Mouse (Mus musculus): ENCODE results near the gene Fbxo17. TPM values are rescaled to one million over a fixed set of nuclear protein-coding genes. Genes with fewer than 3 reads are reported as not detected.
"Not testable (repeated sequence)": the region's sequence is repeated elsewhere in the genome, so short reads cannot be mapped to it uniquely, and the experiment has no call there.

Fbxo17 gene
- polyA plus RNA-seq, 1 experiment from 2014 or later, result 5.6 TPM

GRCm38 (mm10) chr7:28694423-28694822 is 22.2 kb upstream of the Fbxo17 start:
- 10% methylated on average over 14 of the region's 14 CpGs for WGBS
- Histone ChIP-seq H3K36me3 (ENCODE audit: control insufficient read depth, insufficient read depth, low read length) (no peaks in the 10 kb centered on the region), H3K27ac (replicated peaks) (no peak overlapping the region), H3K9ac (ENCODE audit: low read length) (no peak overlapping the region), H3K4me2 (replicated peaks; ENCODE audit: low read depth) (peak overlapping the region; percentile 74; the same call in 1 of the 2 replicates), H3K4me1 (replicated peaks; ENCODE audit: control insufficient read depth, insufficient read depth) (no peaks in the 10 kb centered on the region; the same call in 1 of the 2 replicates), H3K9me3 (ENCODE audit: control insufficient read depth, low read length) (no peaks in the 10 kb centered on the region), H3K4me3 (ENCODE audit: low read depth, low read length) (no peak overlapping the region), H3K27me3 (ENCODE audit: control insufficient read depth, insufficient read depth, low read length) (no peaks in the 10 kb centered on the region)
- ATAC-seq (ENCODE audit: low FRiP score, low TSS enrichment), result no peak
- no peak for TF ChIP-seq CTCF (IDR thresholded peaks at IDR 0.05; ENCODE audit: low read depth)
- no peak for TF ChIP-seq EP300 (optimal IDR thresholded peaks at IDR 0.05)
- DNase-seq (ENCODE audit: low spot score), result peak; percentile 49

- H3K27me3 ChIP-seq (ENCODE audit: control insufficient read depth, insufficient read depth, low read length), result no peaks in the 10 kb centered on the region
- H3K4me2 ChIP-seq (replicated peaks; ENCODE audit: low read depth), result no peak overlapping the region
- DNase-seq (ENCODE audit: low spot score), result no peak
- H3K27ac ChIP-seq (replicated peaks), result no peak overlapping the region
- H3K9ac ChIP-seq (ENCODE audit: low read length), result no peak overlapping the region
- no peaks in the 10 kb centered on the region; the same call in 1 of the 2 replicates for H3K4me1 ChIP-seq (replicated peaks; ENCODE audit: control insufficient read depth, insufficient read depth)
- TF ChIP-seq EP300 (optimal IDR thresholded peaks at IDR 0.05) (no peak), CTCF (IDR thresholded peaks at IDR 0.05; ENCODE audit: low read depth) (no peak)
- no peak for ATAC-seq (ENCODE audit: low FRiP score, low TSS enrichment)
- H3K9me3 ChIP-seq (ENCODE audit: control insufficient read depth, low read length), result no peaks in the 10 kb centered on the region
- H3K4me3 ChIP-seq (ENCODE audit: low read depth, low read length), result no peak overlapping the region
- H3K36me3 ChIP-seq (ENCODE audit: control insufficient read depth, insufficient read depth, low read length), result no peaks in the 10 kb centered on the region
- 55% methylated on average over 8 of the region's 8 CpGs for WGBS
Measured at GRCm38 (mm10) chr7:28694966-28695511, 21.6 kb upstream of the Fbxo17 start.

DNA sequence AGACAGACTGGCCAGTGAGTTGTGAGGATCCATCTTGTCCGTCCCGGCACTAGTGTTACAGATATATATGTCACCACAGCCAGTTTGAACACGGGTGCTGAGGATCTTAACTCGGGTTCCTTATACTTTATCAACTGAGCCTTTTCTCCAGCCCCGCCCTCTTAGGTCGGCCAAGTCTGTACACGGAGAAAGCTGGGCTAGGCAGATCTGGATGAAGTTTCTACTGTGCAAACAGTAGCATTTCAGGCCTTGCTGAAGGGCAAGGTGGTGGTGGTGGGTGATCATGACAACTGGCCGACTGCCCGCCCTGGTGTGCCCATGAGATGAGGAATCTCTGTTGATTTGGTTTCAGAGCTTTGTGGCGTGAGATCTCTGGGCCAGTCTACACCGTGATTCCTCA is 19.3 kb upstream of the Fbxo17 start:
- ATAC-seq (ENCODE audit: low FRiP score, low TSS enrichment), result peak; percentile 52
- H3K27me3 ChIP-seq (ENCODE audit: control insufficient read depth, insufficient read depth, low read length), result no peaks in the 10 kb centered on the region
- 64% methylated on average over 11 of the region's 11 CpGs for WGBS
- no peaks in the 10 kb centered on the region; the same call in 1 of the 2 replicates for H3K4me1 ChIP-seq (replicated peaks; ENCODE audit: control insufficient read depth, insufficient read depth)
- no peak overlapping the region for H3K4me3 ChIP-seq (ENCODE audit: low read depth, low read length)
- no peaks in the 10 kb centered on the region for H3K9me3 ChIP-seq (ENCODE audit: control insufficient read depth, low read length)
- no peak overlapping the region for H3K4me2 ChIP-seq (replicated peaks; ENCODE audit: low read depth)
- H3K27ac ChIP-seq (replicated peaks), result 0 out of 2 replicates have a peak overlapping the region, but pooled peaks have one; percentile 5
- H3K9ac ChIP-seq (ENCODE audit: low read length), result no peak overlapping the region
- peak; percentile 63 for DNase-seq (ENCODE audit: low spot score)
- no peaks in the 10 kb centered on the region for H3K36me3 ChIP-seq (ENCODE audit: control insufficient read depth, insufficient read depth, low read length)
- no peak for TF ChIP-seq CTCF (IDR thresholded peaks at IDR 0.05; ENCODE audit: low read depth)
- no peak for TF ChIP-seq EP300 (optimal IDR thresholded peaks at IDR 0.05)

GRCm38 (mm10) chr7:28700269-28700668 is 16.3 kb upstream of the Fbxo17 start:
- no peaks in the 10 kb centered on the region for H3K27me3 ChIP-seq (ENCODE audit: control insufficient read depth, insufficient read depth, low read length)
- H3K4me3 ChIP-seq (ENCODE audit: low read depth, low read length), result no peak overlapping the region
- DNase-seq (ENCODE audit: low spot score), result no peak
- no peaks in the 10 kb centered on the region for H3K9me3 ChIP-seq (ENCODE audit: control insufficient read depth, low read length)
- no peaks in the 10 kb centered on the region for H3K36me3 ChIP-seq (ENCODE audit: control insufficient read depth, insufficient read depth, low read length)
- H3K4me2 ChIP-seq (replicated peaks; ENCODE audit: low read depth), result no peak overlapping the region
- H3K4me1 ChIP-seq (replicated peaks; ENCODE audit: control insufficient read depth, insufficient read depth), result no peaks in the 10 kb centered on the region
- TF ChIP-seq CTCF (IDR thresholded peaks at IDR 0.05; ENCODE audit: low read depth) (no peak), EP300 (optimal IDR thresholded peaks at IDR 0.05) (no peak)
- no peak overlapping the region for H3K9ac ChIP-seq (ENCODE audit: low read length)
- no peak overlapping the region for H3K27ac ChIP-seq (replicated peaks)
- WGBS, result 95% methylated on average over 4 of the region's 4 CpGs
- no peak for ATAC-seq (ENCODE audit: low FRiP score, low TSS enrichment)

DNA sequence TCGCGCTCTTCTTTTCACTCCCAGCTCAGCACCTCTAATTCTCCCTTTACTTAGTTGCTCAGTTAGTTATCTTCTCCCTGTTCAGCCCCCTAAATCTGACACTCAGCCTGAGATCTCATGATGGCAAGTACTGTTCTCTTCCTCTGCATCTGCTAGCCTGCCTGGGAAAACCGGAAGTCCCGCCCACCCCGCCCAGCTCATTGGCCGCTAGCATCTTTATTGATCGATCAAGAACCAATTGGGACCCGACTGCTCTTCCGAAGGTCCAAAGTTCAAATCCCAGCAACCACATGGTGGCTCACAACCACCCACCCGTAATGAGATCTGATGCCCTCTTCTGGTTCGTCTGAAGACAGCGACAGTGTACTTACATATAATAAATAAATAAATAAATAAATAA is 15.3 kb upstream of the Fbxo17 start:
- not testable (repeated sequence) for H3K9me3 ChIP-seq (ENCODE audit: control insufficient read depth, low read length); H3K27me3 ChIP-seq (ENCODE audit: control insufficient read depth, insufficient read depth, low read length); H3K9ac ChIP-seq (ENCODE audit: low read length); H3K4me2 ChIP-seq (replicated peaks; ENCODE audit: low read depth); ATAC-seq (ENCODE audit: low FRiP score, low TSS enrichment); H3K36me3 ChIP-seq (ENCODE audit: control insufficient read depth, insufficient read depth, low read length); H3K4me1 ChIP-seq (replicated peaks; ENCODE audit: control insufficient read depth, insufficient read depth); DNase-seq (ENCODE audit: low spot score); H3K27ac ChIP-seq (replicated peaks); H3K4me3 ChIP-seq (ENCODE audit: low read depth, low read length)
- WGBS, result 94% methylated on average over 12 of the region's 12 CpGs

DNA sequence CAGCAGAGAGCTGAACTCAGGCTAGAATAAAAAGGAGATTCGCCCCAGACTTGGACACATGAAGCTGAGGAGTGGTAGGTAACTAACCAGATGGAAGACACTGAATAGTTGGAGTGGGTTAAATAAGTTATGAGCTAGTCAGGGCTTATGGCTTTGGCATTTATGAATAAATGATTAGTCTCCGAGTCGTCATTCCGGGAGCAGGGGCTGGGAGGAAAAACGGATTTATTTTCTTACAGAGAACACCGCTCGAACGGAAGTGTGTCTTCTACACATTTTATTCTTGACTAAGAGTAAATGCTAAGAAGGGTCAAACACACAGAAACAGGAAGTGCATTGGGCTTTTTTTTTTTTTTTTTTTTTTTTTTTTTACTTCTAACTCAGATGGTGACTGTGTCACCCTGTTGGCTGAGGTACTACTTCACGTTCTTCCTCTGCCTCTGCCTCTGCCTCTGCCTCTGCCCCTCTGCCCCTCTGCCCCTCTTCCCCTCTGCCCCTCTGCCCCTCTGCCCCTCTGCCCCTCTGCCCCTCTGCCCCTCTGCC is 13.9 kb upstream of the Fbxo17 start:
- Histone ChIP-seq H3K4me3 (ENCODE audit: low read depth, low read length) (no peak overlapping the region), H3K9me3 (ENCODE audit: control insufficient read depth, low read length) (no peaks in the 10 kb centered on the region), H3K27ac (replicated peaks) (no peak overlapping the region), H3K4me1 (replicated peaks; ENCODE audit: control insufficient read depth, insufficient read depth) (no peaks in the 10 kb centered on the region), H3K4me2 (replicated peaks; ENCODE audit: low read depth) (no peak overlapping the region), H3K27me3 (ENCODE audit: control insufficient read depth, insufficient read depth, low read length) (no peaks in the 10 kb centered on the region), H3K9ac (ENCODE audit: low read length) (no peak overlapping the region), H3K36me3 (ENCODE audit: control insufficient read depth, insufficient read depth, low read length) (no peaks in the 10 kb centered on the region)
- ATAC-seq (ENCODE audit: low FRiP score, low TSS enrichment) (no peak), DNase-seq (ENCODE audit: low spot score) (no peak)
- TF ChIP-seq CTCF (IDR thresholded peaks at IDR 0.05; ENCODE audit: low read depth), result no peak
- no peak for TF ChIP-seq EP300 (optimal IDR thresholded peaks at IDR 0.05)
- 53% methylated on average over 9 of the region's 9 CpGs for WGBS

Measured in stomach, postnatal 0 days (tissue).